Mouse (Mus musculus) E14TG2a.4 (cell line): ENCODE measurements around the gene Bco1.

ENCODE experiments used
- H3K27me3 ChIP-seq: 2 replicates; pipeline ENCODE4 v1.6.1; 2014; ENCODE audit warnings: low read length, control low read depth; ENCODE audit not compliant: insufficient read depth
- H3K36me3 ChIP-seq: 2 replicates; pipeline ENCODE4 v1.6.1; 2014; ENCODE audit warnings: low read length, control low read depth; ENCODE audit not compliant: insufficient read depth
- H3K4me1 ChIP-seq: replicated peaks from 2 replicates; pipeline ENCODE4 v1.6.1; 2014; ENCODE audit warnings: low read depth, low read length, control low read depth
- H3K4me3 ChIP-seq: replicated peaks from 2 replicates; pipeline ENCODE4 v1.5.1; 2014; ENCODE audit warnings: mild to moderate bottlenecking, low read length
- H3K9me3 ChIP-seq: 2 replicates; pipeline ENCODE4 v1.6.1; 2014; ENCODE audit warnings: low read length, control low read depth
- CTCF ChIP-seq: conservative IDR thresholded peaks from 2 replicates; pipeline ENCODE4 v1.5.1; 2014; ENCODE audit warnings: low read length
- NANOG ChIP-seq: IDR thresholded peaks from 2 replicates; pipeline ENCODE4 v1.6.1; 2014; ENCODE audit warnings: borderline replicate concordance, low read length, mixed read lengths
- POU5F1 ChIP-seq: IDR thresholded peaks from 2 replicates; pipeline ENCODE4 v1.6.1; 2014; ENCODE audit warnings: low read length, borderline replicate concordance

Bco1 gene

DNA sequence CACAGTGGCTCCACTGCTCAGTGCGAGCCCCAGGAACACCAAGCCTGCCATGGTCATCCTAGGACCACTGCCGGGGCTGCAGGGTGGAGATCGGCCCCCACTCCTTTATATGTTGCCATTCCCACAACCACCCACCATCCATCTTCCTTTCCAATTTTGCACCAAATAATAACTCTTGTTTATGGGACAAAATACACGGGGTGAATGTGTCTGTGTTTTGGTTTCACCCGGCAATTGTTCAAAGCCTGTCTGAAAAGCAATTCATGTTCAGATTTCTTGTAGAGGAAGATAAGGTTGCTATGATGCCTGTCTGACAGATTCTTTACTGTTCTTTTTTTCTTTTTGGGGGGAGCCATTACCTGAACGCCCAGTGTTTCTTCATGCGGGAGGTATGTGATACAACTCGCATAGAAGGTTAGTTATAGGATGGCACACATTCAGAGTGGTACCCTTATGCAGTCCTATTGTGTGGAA, 13.2 kb upstream of the Bco1 start, which contains the start of gene Pkd1l2:
Gene Pkd1l2, minus strand, starts transcription at position 51 of the 474 bp plus-strand sequence.
- H3K27me3 ChIP-seq, result peaks cover 43% of the 10 kb centered on the region
- no peak within 1 kb of the TSS for H3K4me3 ChIP-seq
- no peaks in the 10 kb centered on the region for H3K36me3 ChIP-seq
- peaks cover 34% of the 10 kb centered on the region for H3K4me1 ChIP-seq
- TF ChIP-seq POU5F1, result no peak
- no peak for TF ChIP-seq NANOG
- TF ChIP-seq CTCF, result no peak
- no peaks in the 10 kb centered on the region for H3K9me3 ChIP-seq

DNA sequence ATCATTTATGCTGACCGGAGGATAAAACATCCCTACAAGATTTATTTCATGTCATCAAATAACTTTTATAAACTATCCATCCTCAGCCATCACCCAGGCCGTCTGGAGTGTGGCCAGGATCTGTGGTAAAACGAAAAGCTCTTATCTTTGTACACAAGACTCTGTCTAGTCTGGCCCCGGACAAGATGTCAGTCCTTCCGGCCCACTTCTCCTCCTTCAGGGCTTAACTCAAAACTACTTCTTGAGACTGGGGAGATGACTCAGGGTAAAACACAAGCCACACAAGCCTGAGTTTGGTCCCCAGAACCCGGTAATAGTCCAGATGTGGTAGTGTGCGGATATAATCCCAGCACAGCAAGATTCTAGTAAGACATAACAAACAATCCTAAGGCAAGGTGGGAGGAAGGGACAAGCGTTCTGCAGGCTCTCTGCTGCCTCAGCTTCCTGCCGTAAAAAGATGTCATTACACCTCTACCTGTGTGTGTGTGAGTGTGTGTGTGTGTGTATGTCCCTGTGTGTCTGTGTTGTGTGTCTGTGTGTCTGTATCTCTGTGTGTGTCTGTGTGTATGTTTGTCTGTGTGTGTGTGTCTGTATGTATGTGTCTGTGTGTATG, 12.6 kb upstream of the Bco1 start:
- H3K9me3 ChIP-seq, result no peaks in the 10 kb centered on the region
- H3K36me3 ChIP-seq, result no peaks in the 10 kb centered on the region
- no peak for TF ChIP-seq NANOG
- no peak for TF ChIP-seq CTCF
- no peak for TF ChIP-seq POU5F1
- no peak overlapping the region for H3K4me3 ChIP-seq
- H3K27me3 ChIP-seq, result peaks cover 40% of the 10 kb centered on the region
- peaks cover 28% of the 10 kb centered on the region for H3K4me1 ChIP-seq

DNA sequence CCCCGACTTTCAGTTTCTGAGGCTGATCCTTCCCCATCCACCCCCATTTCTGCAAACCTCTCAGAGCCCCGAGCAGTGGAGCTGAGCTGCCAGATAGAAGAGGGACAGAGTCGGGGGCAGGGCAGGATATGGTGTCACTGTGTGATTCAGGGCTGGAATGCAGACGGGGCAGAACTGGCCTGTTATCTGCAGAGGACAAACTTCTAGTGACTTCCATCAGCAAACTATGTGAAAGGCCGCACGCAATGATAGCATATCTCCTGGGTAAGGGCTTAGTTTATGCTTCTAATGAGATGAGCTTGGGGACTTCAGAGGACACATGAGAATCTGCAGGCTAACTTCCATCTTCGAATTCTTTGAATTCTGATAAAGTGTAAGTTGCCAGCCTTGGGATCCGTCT, 10.1 kb upstream of the Bco1 start:
- Histone ChIP-seq H3K4me3 (no peak overlapping the region), H3K9me3 (no peaks in the 10 kb centered on the region), H3K36me3 (no peaks in the 10 kb centered on the region), H3K27me3 (peaks cover 30% of the 10 kb centered on the region), H3K4me1 (peaks cover 3% of the 10 kb centered on the region)
- TF ChIP-seq POU5F1 (no peak), CTCF (no peak)

DNA sequence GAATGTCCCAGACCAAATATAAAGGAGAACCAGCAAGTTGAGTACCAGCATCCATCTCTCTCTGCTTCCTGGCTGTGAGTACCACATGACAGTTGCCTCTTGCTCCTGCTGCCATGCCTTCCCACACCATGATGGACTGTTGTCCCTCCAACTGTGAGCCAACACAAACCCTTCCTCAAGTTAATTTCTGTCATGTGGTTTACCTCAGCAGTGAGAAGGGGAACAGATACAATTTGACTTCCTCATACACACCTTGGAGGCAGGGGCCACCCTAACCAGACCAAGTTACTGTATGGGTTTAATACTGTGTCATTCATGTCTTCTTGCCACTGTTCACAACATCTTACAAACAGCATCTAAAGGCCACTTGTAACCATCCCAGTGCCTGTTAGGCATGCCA, 8.6 kb upstream of the Bco1 start:
- Histone ChIP-seq H3K9me3 (no peaks in the 10 kb centered on the region), H3K4me1 (no peaks in the 10 kb centered on the region), H3K36me3 (no peaks in the 10 kb centered on the region), H3K27me3 (peaks cover 17% of the 10 kb centered on the region; the same call in 1 of the 2 replicates), H3K4me3 (no peak overlapping the region)
- no peak for TF ChIP-seq CTCF
- no peak for TF ChIP-seq NANOG
- no peak for TF ChIP-seq POU5F1

DNA sequence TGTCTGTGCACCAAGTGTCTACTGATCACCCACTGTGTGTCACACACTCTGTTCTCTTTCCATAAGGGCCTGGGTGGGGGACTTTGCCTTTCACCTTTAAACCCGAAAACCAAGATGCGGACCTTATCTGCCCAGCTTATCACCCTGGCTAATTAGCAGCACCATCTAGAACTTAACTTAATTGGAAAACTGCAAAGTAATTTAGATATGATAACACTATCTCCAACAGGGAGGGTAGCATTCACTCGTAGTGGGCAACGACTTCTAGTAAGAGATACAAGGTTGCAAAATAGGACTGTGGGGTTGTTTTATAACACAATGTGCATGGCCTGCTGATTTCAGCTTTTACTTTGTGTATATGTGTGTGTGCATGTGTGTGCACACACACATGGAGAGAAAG, 5.9 kb upstream of the Bco1 start:
- peaks cover 3% of the 10 kb centered on the region; the same call in 1 of the 2 replicates for H3K4me1 ChIP-seq
- no peak overlapping the region for H3K4me3 ChIP-seq

DNA sequence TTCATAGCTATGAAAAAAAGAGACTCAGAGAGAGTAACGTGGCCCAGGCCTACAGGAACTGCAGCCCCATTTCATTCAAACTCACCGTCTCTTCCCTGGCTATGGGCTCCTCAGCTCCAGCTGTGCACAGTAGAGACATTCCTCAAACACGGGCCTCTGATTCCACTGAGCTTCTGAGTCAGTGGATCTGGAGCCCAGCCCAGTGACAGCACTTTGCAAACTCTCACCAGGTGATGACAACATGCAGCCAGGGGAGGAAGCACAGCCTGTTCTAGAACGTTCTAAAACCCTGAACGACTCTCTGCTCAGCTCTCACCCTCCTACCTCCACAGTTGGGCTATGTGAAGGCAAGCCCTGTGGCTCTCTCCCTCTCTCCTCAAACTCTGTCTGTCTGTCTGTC, 1.6 kb upstream of the Bco1 start:
- TF ChIP-seq CTCF (no peak), POU5F1 (no peak), NANOG (no peak)
- no peak overlapping the region for H3K4me3 ChIP-seq

More for the DNA sequence above, 5.9 kb upstream of the Bco1 start:
- TF ChIP-seq CTCF (no peak), NANOG (no peak), POU5F1 (no peak)
- Histone ChIP-seq H3K27me3 (peaks cover 14% of the 10 kb centered on the region; the same call in 1 of the 2 replicates), H3K36me3 (no peaks in the 10 kb centered on the region), H3K9me3 (no peaks in the 10 kb centered on the region)

DNA sequence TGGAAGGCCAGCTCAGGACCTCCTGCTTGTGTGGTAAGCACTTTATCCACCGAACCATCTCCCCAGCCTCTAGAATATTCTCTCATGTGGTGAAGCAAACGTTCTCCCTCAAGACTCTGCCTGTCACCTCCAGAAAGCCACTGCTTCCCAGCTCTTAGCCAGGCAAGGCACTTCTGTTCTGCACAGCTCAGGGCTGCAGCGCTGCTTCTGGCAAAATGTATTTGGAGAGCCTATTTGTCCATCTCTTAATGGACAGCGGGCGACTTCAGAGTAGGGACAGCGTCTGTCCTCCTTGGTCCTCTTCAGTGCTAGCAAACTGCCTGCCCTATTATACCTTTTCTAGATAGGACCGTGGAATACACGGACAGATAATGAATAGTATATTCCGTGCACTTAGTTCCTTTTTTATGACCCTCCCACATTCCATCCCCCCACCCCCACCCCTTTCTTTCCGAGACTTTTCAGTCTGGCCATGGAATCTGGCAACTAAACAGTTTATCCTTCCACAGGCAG, 1.5 kb downstream of the Bco1 start:
- Histone ChIP-seq H3K4me3 (no peak overlapping the region), H3K27me3 (peaks cover 32% of the 10 kb centered on the region), H3K36me3 (no peaks in the 10 kb centered on the region), H3K4me1 (peaks cover 6% of the 10 kb centered on the region; the same call in 1 of the 2 replicates), H3K9me3 (peaks cover 11% of the 10 kb centered on the region)
- TF ChIP-seq NANOG (no peak), POU5F1 (no peak), CTCF (no peak)

More for the DNA sequence above, 1.6 kb upstream of the Bco1 start:
- Histone ChIP-seq H3K4me1 (peaks cover 6% of the 10 kb centered on the region; the same call in 1 of the 2 replicates), H3K9me3 (peaks cover 2% of the 10 kb centered on the region), H3K27me3 (peaks cover 29% of the 10 kb centered on the region), H3K36me3 (no peaks in the 10 kb centered on the region)

DNA sequence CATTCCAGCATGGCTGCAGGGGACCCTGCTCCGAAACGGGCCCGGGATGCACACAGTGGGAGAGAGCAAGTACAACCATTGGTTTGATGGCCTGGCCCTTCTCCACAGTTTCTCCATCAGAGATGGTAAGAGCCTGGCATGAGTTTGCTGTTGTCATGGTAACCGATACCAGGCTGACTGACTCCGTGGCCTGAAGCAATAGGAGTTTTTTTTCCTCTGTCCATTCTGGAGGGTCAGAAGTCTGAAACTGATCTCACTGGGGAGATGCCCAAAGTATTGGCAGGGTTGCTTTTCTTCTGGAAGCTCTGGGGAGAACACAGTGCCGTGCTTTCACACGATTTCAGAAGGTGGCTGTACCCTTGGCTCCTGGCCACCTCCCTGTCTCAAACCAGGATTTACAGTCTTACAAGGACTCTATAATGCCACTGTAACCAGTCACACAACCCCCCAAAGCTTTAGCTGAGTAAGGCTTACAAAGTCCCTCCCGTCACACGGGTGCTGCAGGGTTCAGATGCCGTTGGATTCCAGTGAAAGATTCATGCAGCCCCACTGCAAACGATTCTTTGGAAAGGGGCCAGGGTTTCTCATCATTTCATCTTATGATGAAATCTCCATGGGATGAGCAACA, 2.0 kb downstream of the Bco1 start:
- TF ChIP-seq POU5F1, result no peak
- no peak for TF ChIP-seq NANOG
- TF ChIP-seq CTCF, result no peak
- Histone ChIP-seq H3K9me3 (peaks cover 11% of the 10 kb centered on the region), H3K27me3 (peaks cover 34% of the 10 kb centered on the region), H3K4me1 (peaks cover 6% of the 10 kb centered on the region; the same call in 1 of the 2 replicates), H3K36me3 (no peaks in the 10 kb centered on the region), H3K4me3 (no peak overlapping the region)
